ENCODE assay signal across 10 mouse cellular contexts in genomic region chr10:69258588-69258987, GRCm38 (mm10). TPM values are rescaled to one million over a fixed set of nuclear protein-coding genes. Genes with fewer than 3 reads are reported as not detected.
DNase-seq lines count a peak whose midpoint lies in the region; ATAC-seq lines count a peak whose summit lies in the region.
"Had no signal": no experiment of that assay in that cellular context is flagged by ENCODE, and none has a peak within 500 bp of the region (broad histone marks: within the 10 kb centered on the region; RNA-seq: fewer than 3 reads in every experiment).

No protein-coding gene starts in this region.

- ATAC-seq in midbrain, embryonic 16.5 days = no peak
- ATAC-seq in midbrain, embryonic 15.5 days (replicated peaks) = no peak
- no peak for ATAC-seq in stomach, embryonic 15.5 days (ENCODE audit: insufficient read depth, low FRiP score, low read depth)
- no peak for ATAC-seq in hindbrain, embryonic 12.5 days (ENCODE audit: low FRiP score)

- no peaks in the 10 kb centered on the region for H3K36me3 ChIP-seq in midbrain, embryonic 16.5 days (ENCODE audit: control insufficient read depth, insufficient read depth, low read length)
- no peaks in the 10 kb centered on the region for H3K36me3 ChIP-seq in midbrain, embryonic 15.5 days (replicated peaks)
- peaks cover 6% of the 10 kb centered on the region; the same call in 1 of the 2 replicates for H3K36me3 ChIP-seq in stomach, embryonic 15.5 days
- H3K36me3 ChIP-seq in hindbrain, embryonic 12.5 days = 0 out of 2 replicates have a peak, but pooled peaks cover 8% of the 10 kb centered on the region

- H3K27me3 ChIP-seq in midbrain, embryonic 16.5 days (ENCODE audit: control insufficient read depth, insufficient read depth, low read depth, low read length) = no peaks in the 10 kb centered on the region
- no peaks in the 10 kb centered on the region for H3K27me3 ChIP-seq in midbrain, embryonic 15.5 days (replicated peaks)
- no peaks in the 10 kb centered on the region for H3K27me3 ChIP-seq in stomach, embryonic 15.5 days (replicated peaks)
- no peaks in the 10 kb centered on the region for H3K27me3 ChIP-seq in hindbrain, embryonic 12.5 days
- H3K27me3 ChIP-seq: limb, embryonic 13.5 days had no signal

- H3K4me2 ChIP-seq in midbrain, embryonic 16.5 days (ENCODE audit: low read length) = no peak overlapping the region
- H3K4me2 ChIP-seq in midbrain, embryonic 15.5 days = no peak overlapping the region
- no peak overlapping the region for H3K4me2 ChIP-seq in stomach, embryonic 15.5 days
- H3K4me2 ChIP-seq in hindbrain, embryonic 12.5 days (replicated peaks) = no peak overlapping the region
- H3K4me2 ChIP-seq: limb, embryonic 13.5 days had no signal

- H3K4me3 ChIP-seq in midbrain, embryonic 16.5 days (ENCODE audit: low read depth, low read length) = no peak overlapping the region
- no peak overlapping the region for H3K4me3 ChIP-seq in midbrain, embryonic 15.5 days
- H3K4me3 ChIP-seq in stomach, embryonic 15.5 days (replicated peaks) = no peak overlapping the region
- H3K4me3 ChIP-seq in hindbrain, embryonic 12.5 days = no peak overlapping the region
- H3K4me3 ChIP-seq: limb, embryonic 13.5 days; myocyte had no signal

- H3K9ac ChIP-seq in midbrain, embryonic 16.5 days (ENCODE audit: low read depth, low read length) = no peak overlapping the region
- no peak overlapping the region for H3K9ac ChIP-seq in midbrain, embryonic 15.5 days
- H3K9ac ChIP-seq in stomach, embryonic 15.5 days = no peak overlapping the region
- no peak overlapping the region for H3K9ac ChIP-seq in hindbrain, embryonic 12.5 days
- H3K9ac ChIP-seq: limb, embryonic 13.5 days had no signal

- H3K4me1 ChIP-seq in midbrain, embryonic 16.5 days (ENCODE audit: control insufficient read depth, insufficient read depth, low read length) = peaks cover 14% of the 10 kb centered on the region; the same call in 1 of the 2 replicates
- peaks cover 12% of the 10 kb centered on the region for H3K4me1 ChIP-seq in midbrain, embryonic 15.5 days
- peaks cover 33% of the 10 kb centered on the region for H3K4me1 ChIP-seq in stomach, embryonic 15.5 days
- H3K4me1 ChIP-seq in hindbrain, embryonic 12.5 days = peaks cover 14% of the 10 kb centered on the region

- H3K9me3 ChIP-seq in midbrain, embryonic 16.5 days (replicated peaks; ENCODE audit: control insufficient read depth, low read length, poor library complexity, severe bottlenecking) = no peaks in the 10 kb centered on the region
- no peaks in the 10 kb centered on the region for H3K9me3 ChIP-seq in midbrain, embryonic 15.5 days
- no peaks in the 10 kb centered on the region for H3K9me3 ChIP-seq in stomach, embryonic 15.5 days
- H3K9me3 ChIP-seq in hindbrain, embryonic 12.5 days (replicated peaks) = no peaks in the 10 kb centered on the region
- H3K9me3 ChIP-seq: limb, embryonic 13.5 days had no signal

- WGBS in midbrain, embryonic 16.5 days = 45% methylated on average over 9 of the region's 9 CpGs
- 45% methylated on average over 9 of the region's 9 CpGs for WGBS in midbrain, embryonic 15.5 days
- 42% methylated on average over 9 of the region's 9 CpGs for WGBS in stomach, embryonic 15.5 days
- WGBS in hindbrain, embryonic 12.5 days = 81% methylated on average over 9 of the region's 9 CpGs

- DNase-seq in heart, adult 18-20 months = peak; percentile 81 to 87
- DNase-seq in kidney, adult 9 months = peak; percentile 74
- DNase-seq in frontal cortex, postnatal 14 days (ENCODE audit: low spot score in 2 of 2) = no peak
- no peak for DNase-seq in cerebellum, adult 18-20 months

- 0 out of 2 replicates have a peak overlapping the region, but pooled peaks have one; percentile 10 for H3K27ac ChIP-seq in midbrain, embryonic 16.5 days (ENCODE audit: low read length)
- no peak overlapping the region for H3K27ac ChIP-seq in midbrain, embryonic 15.5 days
- H3K27ac ChIP-seq in stomach, embryonic 15.5 days = peak overlapping the region; percentile 61
- no peak overlapping the region for H3K27ac ChIP-seq in hindbrain, embryonic 12.5 days
- H3K27ac ChIP-seq: limb, embryonic 13.5 days had no signal

RNA-seq across cellular contexts. Expression of gene A930033H14Rik, which starts 45.7 kb away (rescaled TPM):
- polyA plus RNA-seq in midbrain, embryonic 16.5 days (2015; fragmentation: Nextera tagmentation; extraction: Ambion mirVana) = 1.3 and 1.5 TPM in 2 replicates
- polyA plus RNA-seq in midbrain, embryonic 15.5 days (2015; fragmentation: Nextera tagmentation; extraction: Ambion mirVana) = 1.3 and 1.6 TPM in 2 replicates
- total RNA-seq in heart, adult 18-20 months (2021) = under 1 TPM; 0.72 to 0.85 TPM
- polyA plus RNA-seq in stomach, embryonic 15.5 days (2015; fragmentation: Nextera tagmentation; extraction: Ambion mirVana) = 2.7 TPM in 2 replicates
- polyA plus RNA-seq in hindbrain, embryonic 12.5 days (2016; fragmentation: Nextera tagmentation; extraction: Ambion mirVana) = 1.9 TPM in 2 replicates

Comparison
In these comparisons a context has a peak if more than half of its experiments do, and no peak if none do; other contexts are left out.
1. H3K27ac ChIP-seq: peak in midbrain, embryonic 16.5 days (single experiment) and stomach, embryonic 15.5 days (single experiment); none in midbrain, embryonic 15.5 days (single experiment) and hindbrain, embryonic 12.5 days (single experiment).
2. DNase-seq: peak in heart, adult 18-20 months (2 of 2) and kidney, adult 9 months (single experiment); none in frontal cortex, postnatal 14 days (0 of 2) and cerebellum, adult 18-20 months (0 of 2).